Mouse (Mus musculus): Measurements from ENCODE around the gene Efcab9. TPM values are rescaled to one million over a fixed set of nuclear protein-coding genes. Genes with fewer than 3 reads are reported as not detected.

Gene Efcab9
- polyA plus RNA-seq, 1 experiment from 2014 or later = not detected

Other genes starting within 250 kb of the Efcab9 start
- gene Hba-a1, start 248.6 kb downstream of the Efcab9 start, polyA plus RNA-seq (2016; fragmentation: Nextera tagmentation; extraction: Ambion mirVana) = 2,983 and 3,718 TPM in 2 replicates
- gene Hbq1b, start 245.1 kb downstream of the Efcab9 start, polyA plus RNA-seq (2016; fragmentation: Nextera tagmentation; extraction: Ambion mirVana) = 4.6 and 5.1 TPM in 2 replicates
- 6,460 and 7,804 TPM in 2 replicates for gene Hba-a2, start 235.6 kb downstream of the Efcab9 start, polyA plus RNA-seq (2016; fragmentation: Nextera tagmentation; extraction: Ambion mirVana)
- gene Hbq1a, start 232.0 kb downstream of the Efcab9 start, polyA plus RNA-seq (2016; fragmentation: Nextera tagmentation; extraction: Ambion mirVana) = 0.72 TPM in 1 of 2 replicates, not detected in the other
- 29.5 and 31.7 TPM in 2 replicates for gene Sh3pxd2b, start 184.3 kb downstream of the Efcab9 start, polyA plus RNA-seq (2016; fragmentation: Nextera tagmentation; extraction: Ambion mirVana)
- gene Ubtd2, start 76.7 kb downstream of the Efcab9 start, polyA plus RNA-seq (2016; fragmentation: Nextera tagmentation; extraction: Ambion mirVana) = 64.4 and 71.9 TPM in 2 replicates
- 2.5 and 3.3 TPM in 2 replicates for gene Stk10, start 1.2 kb upstream of the Efcab9 start, polyA plus RNA-seq (2016; fragmentation: Nextera tagmentation; extraction: Ambion mirVana)
- gene Fbxw11, start 110.6 kb upstream of the Efcab9 start, polyA plus RNA-seq (2016; fragmentation: Nextera tagmentation; extraction: Ambion mirVana) = 111 and 112 TPM in 2 replicates